Mouse (Mus musculus): ENCODE data around the gene Atrnl1.

- TF ChIP-seq POLR2A (IDR thresholded peaks at IDR 0.05; ENCODE audit: low read depth, low read length) (no peak), CTCF (IDR thresholded peaks at IDR 0.05; ENCODE audit: extremely low read depth, insufficient read length, insufficient replicate concordance, low read depth, low read length) (no peak)
These were observed 458.1 kb downstream of the Atrnl1 start for GRCm38 (mm10) chr19:58068958-58069357.

All from small intestine, adult 2 months (tissue).